Mouse (Mus musculus): ENCODE measurements at regions not wholly inside any gene's neighbourhood (a gene's known extent, or its start where the extent isn't known, plus 50 kb on each side); places are given as distances from the start of the nearest gene placed in this dataset.

- DNase-seq (ENCODE audit: low spot score), result peak; percentile 38
Measured at GRCm38 (mm10) chr2:133020173-133020837, 74.6 kb upstream of the Fermt1 start.

GRCm38 (mm10) chr2:133021244-133021643 is 75.5 kb upstream of the Fermt1 start:
- no peak for DNase-seq (ENCODE audit: low spot score)

GRCm38 (mm10) chr2:133027038-133027437 is 81.3 kb upstream of the Fermt1 start:
- DNase-seq (ENCODE audit: low spot score), result no peak

- no peak for DNase-seq (ENCODE audit: low spot score)
Measured at GRCm38 (mm10) chr2:133035421-133035820, 89.7 kb upstream of the Fermt1 start.

GRCm38 (mm10) chr2:133040708-133041107 is 95.0 kb upstream of the Fermt1 start:
- DNase-seq (ENCODE audit: low spot score), result no peak

- no peak for DNase-seq (ENCODE audit: low spot score)
Measured at GRCm38 (mm10) chr2:133077698-133078356, 132.1 kb upstream of the Fermt1 start.

GRCm38 (mm10) chr2:133090976-133091375 is 145.3 kb upstream of the Fermt1 start:
- no peak for DNase-seq (ENCODE audit: low spot score)

- DNase-seq (ENCODE audit: low spot score), result peak; percentile 30
Measured at GRCm38 (mm10) chr2:133113642-133114041, 167.9 kb upstream of the Fermt1 start.

GRCm38 (mm10) chr2:133118651-133119050 is 172.9 kb upstream of the Fermt1 start:
- no peak for DNase-seq (ENCODE audit: low spot score)

- no peak for DNase-seq (ENCODE audit: low spot score)
Measured at GRCm38 (mm10) chr2:133125212-133125801, 179.6 kb upstream of the Fermt1 start.

- no peak for DNase-seq (ENCODE audit: low spot score)
Measured at GRCm38 (mm10) chr2:133134878-133135277, 189.2 kb upstream of the Fermt1 start.

- DNase-seq (ENCODE audit: low spot score), result no peak
Measured at GRCm38 (mm10) chr2:133138877-133139276, 193.2 kb upstream of the Fermt1 start.

- DNase-seq (ENCODE audit: low spot score), result no peak
Measured at GRCm38 (mm10) chr2:133141341-133142035, 195.8 kb upstream of the Fermt1 start.

- DNase-seq (ENCODE audit: low spot score), result no peak
Measured at GRCm38 (mm10) chr2:133152461-133152860, 206.8 kb upstream of the Fermt1 start.

GRCm38 (mm10) chr2:133156537-133156936 is 210.8 kb upstream of the Fermt1 start:
- DNase-seq (ENCODE audit: low spot score), result no peak

- no peak for DNase-seq (ENCODE audit: low spot score)
Measured at GRCm38 (mm10) chr2:133158206-133158605, 212.5 kb upstream of the Fermt1 start.

- DNase-seq (ENCODE audit: low spot score), result no peak
Measured at GRCm38 (mm10) chr2:133159398-133159797, 213.7 kb upstream of the Fermt1 start.

GRCm38 (mm10) chr2:133176411-133176810 is 230.7 kb upstream of the Fermt1 start:
- DNase-seq (ENCODE audit: low spot score), result no peak

GRCm38 (mm10) chr2:133181216-133181615 is 235.5 kb upstream of the Fermt1 start:
- no peak for DNase-seq (ENCODE audit: low spot score)

- no peak for DNase-seq (ENCODE audit: low spot score)
Measured at GRCm38 (mm10) chr2:133182920-133183319, 237.2 kb upstream of the Fermt1 start.

- DNase-seq (ENCODE audit: low spot score), result no peak
Measured at GRCm38 (mm10) chr2:133204295-133204866, 258.7 kb upstream of the Fermt1 start.

- DNase-seq (ENCODE audit: low spot score), result no peak
Measured at GRCm38 (mm10) chr2:133208498-133208897, 262.8 kb upstream of the Fermt1 start.
